Mouse (Mus musculus): ENCODE results near the gene Alppl2.

Gene Alppl2

GRCm38 (mm10) chr1:87050072-87050471, 39.7 kb downstream of the Alppl2 start:
- DNase-seq = no peak

GRCm38 (mm10) chr1:87041814-87042438, 47.8 kb downstream of the Alppl2 start:
- peak; percentile 85 to 87 for DNase-seq

GRCm38 (mm10) chr1:87041119-87041518, 48.6 kb downstream of the Alppl2 start:
- peak; percentile 89 to 90 for DNase-seq

GRCm38 (mm10) chr1:87038477-87039070, 51.2 kb downstream of the Alppl2 start:
- DNase-seq = no peak

Data from kidney, postnatal 4 days (tissue).